Mouse (Mus musculus): ENCODE data around the gene Larp1b. TPM values are rescaled to one million over a fixed set of nuclear protein-coding genes. Genes with fewer than 3 reads are reported as not detected.
"Not testable (repeated sequence)": the region's sequence is repeated elsewhere in the genome, so short reads cannot be mapped to it uniquely, and the experiment has no call there.

Larp1b gene
- 10 to 100 TPM; 20.0 to 24.7 TPM for polyA plus RNA-seq (2017; shearing (Covaris generic))

DNA sequence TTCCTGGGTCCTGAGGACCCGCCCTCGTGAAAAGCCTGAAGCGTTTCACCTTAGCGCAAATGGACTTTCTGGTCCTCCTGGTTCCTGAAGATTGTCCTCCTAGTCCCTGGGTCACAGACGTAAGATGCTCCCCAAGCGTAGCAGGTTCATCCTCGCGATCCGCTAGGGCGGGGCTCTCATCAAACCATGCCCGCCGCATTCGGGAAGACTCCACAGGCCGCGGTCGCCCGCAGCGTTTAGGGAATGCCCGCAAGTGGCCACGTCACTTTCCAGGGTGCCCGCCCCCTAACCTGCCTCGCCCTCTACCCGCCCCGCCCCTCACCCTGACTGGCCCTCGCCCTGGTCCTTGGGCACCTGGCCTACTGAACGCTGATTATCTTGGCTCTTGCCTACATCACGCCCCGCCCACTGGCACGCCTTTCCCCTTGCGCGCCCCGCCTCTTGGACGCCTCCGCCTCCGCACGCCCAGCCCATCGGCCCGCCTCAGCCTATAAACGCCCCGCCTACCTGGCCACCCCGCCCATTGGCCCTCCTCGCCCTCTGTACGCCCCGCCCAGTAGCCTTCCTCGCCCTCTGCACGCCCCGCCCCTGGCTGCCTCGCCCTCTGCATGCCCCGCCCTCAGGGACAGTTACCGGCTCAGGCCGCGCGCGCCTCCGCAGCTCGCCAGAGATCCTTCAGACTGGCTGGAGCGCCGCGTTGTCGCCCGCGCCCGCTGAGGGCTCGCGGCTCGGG, at the start of gene Larp1b:
Gene Larp1b (plus strand): TSS at position 659 of the 733 bp plus-strand sequence.
- peak; percentile 84 for ATAC-seq

DNA sequence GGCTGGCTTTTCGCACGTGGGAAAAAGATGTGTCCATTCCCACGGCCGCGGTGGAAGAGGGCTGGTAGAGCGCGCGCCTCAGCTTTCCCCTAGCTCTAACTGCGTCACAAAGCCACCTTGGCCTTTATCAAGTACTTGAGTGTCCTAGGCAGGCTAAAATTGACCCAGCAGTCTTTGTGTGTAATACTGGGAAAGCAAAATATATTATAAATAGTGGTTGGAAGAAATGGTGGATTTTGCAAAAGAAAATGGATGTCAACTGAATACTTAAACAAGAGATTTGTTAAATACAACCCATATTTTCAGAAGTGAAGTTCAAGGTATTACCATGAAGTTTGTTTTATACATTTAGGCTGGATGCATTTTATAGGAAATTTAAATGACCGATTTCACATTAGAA, 47.2 kb upstream of the Larp1b start, which contains the start of gene 1700034I23Rik:
Gene 1700034I23Rik (minus strand): TSS at position 101 of the 400 bp plus-strand sequence.
- not testable (repeated sequence) for ATAC-seq

DNA sequence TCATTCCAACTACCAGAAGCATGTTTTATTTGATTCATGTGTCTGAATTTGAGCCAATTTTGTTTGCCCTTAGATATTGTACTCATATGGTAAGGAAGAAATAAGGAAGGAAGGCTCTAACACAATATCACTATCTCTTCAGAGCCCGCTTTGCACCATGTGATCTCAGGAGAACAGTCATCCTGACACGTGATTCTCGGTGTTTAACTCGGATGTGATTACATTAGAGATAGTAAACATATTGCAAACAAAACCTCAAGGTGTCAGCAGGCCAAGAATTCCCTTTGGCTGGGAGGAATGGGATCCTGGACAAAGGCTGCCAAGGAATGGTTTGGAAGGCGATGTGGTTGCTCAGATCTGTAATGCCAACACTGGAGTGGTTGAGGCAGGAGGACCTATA, 11.4 kb upstream of the Larp1b start:
- no peak for ATAC-seq

DNA sequence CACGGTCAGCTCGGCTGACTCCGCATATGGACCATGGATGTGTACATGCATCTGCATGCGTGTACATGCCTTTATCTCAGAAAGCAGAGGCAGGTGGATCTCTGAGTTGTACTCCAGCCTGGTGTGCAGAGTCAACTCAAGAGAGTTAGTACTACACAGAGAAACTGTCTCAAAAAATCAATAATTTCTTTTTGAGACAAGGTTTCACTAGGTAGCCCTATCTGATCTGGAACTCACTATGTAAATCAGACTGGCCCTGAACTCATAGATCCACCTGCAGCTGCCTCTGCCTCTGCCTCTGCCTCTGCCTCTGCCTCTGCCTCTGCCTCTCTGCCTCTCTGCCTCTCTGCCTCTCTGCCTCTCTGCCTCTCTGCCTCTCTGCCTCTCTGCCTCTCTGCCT, 11.0 kb upstream of the Larp1b start:
- ATAC-seq = no peak

DNA sequence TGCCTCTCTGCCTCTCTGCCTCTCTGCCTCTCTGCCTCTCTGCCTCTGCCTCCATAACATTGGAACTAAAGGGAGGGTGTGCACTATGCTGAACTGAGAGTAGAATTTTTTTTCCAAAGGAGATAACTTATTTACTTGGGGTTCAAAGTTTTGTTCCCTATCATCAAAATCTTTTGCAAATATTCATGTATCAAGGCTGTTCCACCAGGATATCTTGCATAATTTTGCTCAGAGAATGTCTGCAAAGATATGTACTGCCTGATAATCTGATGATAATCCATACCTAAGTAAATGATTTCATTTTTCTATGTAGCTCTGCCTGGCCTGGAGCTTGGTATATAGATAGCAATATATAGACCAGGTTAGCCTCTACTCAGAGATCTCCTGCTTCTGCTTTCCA, 10.6 kb upstream of the Larp1b start:
- no peak for ATAC-seq

DNA sequence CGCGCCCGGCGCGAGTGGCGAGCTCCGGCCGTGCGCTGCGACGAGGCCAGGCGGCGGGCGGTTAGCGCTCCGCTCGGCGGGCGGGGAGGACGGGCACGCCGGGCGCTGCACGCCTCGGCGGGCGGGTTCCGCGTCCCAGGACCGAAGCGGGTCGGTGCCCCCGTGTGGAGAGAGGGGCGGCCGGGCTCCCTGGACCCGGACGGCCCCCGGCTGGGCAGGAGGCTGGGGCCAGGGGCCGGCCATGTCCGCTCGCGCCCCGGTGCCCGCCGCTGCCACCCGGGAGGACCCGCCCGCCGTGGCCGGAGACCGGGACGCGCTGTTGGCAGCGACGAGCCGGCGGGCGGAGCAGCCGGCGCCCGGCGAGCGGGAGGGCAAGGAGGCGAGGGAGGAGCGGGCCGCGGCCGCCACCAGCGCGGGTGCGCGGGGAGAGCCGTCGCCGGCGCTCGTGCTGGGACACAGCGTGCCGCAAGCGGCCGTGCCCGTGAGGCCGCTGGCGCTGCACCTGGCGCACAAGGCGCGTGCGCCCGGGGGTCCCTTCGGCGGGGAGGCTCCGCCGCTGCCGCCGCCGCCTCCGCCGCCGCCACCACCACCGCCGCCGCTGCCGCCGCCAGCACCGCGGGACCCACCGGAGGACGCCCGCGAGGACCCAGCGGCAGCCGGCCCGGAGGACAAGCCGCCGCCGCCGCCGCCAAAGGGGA, 424 bp downstream of the Larp1b start:
- peak; percentile 10 for ATAC-seq

DNA sequence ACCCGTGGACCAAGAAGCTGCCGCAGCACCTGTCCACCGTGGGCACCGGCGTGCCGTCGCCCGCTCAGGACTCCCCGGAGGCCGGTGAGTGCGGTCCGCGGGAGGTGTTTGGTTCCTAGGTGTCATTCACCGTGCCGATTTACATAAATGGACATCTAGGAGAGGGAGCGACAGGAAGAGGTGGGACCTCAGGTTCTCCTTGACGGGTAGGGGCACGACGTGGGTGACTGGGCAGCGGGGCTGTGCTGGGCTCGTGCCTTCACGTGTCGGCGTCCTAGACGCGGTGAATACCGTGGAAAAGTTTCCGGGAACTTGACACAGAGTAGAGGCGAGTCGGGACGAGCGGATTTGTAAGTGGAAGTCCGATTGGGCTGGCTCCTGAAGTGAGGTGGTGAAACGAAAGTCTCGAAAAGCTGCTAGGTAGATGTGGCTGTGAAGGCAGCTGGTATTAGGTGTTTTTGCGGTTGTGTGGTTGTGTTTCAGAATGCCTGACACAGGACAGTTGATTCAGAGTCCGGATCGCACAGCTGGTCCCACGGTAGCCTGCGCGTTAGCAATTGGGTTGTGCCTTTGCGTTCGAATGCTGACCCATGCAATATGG, 1.1 kb downstream of the Larp1b start:
- peak; percentile 22 for ATAC-seq

DNA sequence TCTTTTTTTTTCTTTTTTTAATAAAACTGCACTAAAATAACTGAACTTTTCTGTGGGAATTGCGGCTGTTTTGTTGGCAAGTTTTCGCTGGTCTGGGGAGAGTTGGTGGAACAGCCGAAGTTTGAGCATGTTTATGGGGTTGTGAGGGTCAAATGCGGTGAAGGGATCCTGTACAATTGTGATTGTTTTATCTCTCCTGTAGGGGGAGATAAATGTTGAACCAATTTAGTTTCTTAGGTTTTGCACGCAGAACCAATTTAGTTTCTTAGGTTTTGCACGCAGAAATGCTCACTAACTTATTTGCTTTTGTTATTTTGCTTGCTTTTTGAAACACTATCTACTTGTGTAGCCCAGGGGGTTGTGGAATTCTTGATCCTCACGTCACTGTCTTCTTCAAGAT, 1.7 kb downstream of the Larp1b start:
- ATAC-seq = no peak

DNA sequence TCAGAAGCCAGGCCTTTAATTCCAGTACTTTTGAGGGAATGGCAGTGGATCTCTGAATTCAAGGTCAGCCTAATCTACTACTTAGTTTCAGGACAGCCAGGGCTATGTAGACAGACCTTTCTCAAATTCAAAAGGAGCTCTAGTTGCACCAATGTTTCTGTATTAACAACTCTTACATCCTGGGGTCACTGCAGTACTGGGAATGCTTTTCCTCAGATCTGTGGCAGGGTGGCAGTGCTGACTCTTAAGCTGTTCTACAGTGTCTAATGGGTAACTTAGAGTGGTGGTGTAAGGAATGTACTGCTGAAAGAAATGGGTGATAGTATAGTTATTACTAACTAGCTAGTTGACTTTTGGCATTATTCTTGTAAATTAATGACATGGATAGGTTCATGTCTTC, 3.0 kb downstream of the Larp1b start:
- no peak for ATAC-seq

DNA sequence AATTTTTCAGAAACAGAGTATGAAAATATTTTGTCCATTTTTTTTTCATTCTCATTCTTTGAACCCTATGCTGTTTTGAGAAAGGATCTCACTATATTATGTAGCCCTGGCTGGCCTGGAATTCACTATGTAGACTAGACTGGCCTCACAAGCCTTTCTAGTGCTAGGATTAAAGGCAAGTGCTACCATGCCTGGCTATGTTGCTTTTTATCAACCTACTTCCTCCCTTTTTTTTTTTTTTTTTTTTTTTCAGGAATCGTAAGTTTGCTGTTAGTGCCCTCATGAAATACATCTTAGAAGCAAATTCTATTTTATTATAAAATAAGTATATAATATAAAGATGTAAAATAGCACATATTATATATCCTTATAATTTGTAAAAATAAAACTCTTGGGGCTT, 5.2 kb downstream of the Larp1b start:
- ATAC-seq = no peak

DNA sequence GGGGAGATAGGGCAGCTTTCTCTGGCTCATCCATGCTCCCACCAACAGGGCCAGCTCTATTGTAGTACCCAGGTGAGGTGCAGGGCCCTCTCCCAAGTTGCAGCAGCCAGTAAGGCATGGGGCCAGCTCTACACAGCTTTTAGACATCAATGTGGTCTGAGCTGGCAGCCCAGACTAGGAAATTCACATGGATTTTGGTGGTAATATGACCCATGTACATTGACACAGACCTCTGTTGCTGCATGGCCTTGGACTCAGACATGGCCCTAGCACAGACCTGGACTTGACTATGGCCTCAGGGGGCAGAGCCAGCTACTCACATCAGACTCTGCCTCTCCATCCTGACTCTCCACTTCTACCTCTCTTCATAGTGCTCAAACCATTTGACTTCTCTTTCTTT, 9.2 kb downstream of the Larp1b start:
- no peak for ATAC-seq

DNA sequence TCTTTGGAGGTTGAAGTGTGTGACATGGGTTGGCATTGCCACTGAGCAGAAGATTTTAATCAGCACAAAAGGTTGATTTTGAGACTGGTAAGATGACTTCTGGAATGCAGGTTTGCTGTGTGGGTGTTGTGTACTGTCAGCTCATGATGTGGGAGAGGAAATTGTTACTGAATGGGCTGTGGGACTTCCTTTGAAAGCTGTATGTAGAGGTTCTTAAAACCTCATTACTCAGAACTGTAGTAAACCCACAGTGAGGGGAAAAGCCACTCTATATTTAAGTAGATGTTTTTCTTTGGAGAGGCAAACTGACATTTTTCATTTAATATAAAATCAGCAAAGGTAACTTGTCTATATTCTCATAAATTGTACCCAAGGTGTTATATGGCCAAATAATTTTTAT, 31.1 kb downstream of the Larp1b start:
- peak; percentile 80 for ATAC-seq

DNA sequence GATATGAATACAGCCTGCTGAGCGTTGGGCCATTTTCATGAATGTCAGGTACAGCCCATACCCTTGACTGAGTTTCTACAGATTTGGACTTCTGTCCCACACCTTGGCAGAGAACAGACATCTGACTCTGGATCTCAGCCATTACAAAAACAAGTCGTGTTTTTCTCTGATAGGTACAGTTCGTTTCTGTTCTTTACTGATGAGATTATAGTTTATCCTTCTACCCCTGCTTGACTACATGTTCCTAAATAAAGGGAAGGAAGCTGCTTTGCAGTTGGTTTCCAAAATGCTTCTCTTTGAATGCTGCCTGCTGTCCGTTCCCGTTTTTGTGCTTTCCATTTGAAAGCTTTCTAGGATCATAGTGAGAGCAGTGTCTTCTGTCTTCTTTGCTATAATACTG, 37.9 kb downstream of the Larp1b start:
- ATAC-seq = no peak

DNA sequence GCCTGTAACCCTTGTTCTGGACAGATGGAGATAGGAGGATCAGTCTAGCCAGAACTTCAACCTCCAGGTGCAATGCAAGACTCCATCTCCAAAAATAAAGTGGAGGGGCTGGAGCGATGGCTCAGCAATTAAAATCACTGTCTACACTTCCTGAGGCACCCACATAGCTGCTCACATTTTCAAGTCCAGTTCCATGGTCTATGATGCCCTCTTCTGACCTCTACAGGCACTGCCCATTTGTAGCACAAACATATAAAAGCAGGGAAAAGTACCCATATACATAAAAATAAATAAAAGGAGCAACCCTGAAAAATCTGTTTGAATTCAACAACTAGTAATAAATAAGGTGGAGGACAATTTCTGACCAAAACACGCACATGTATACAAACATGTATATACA, 39.1 kb downstream of the Larp1b start:
- ATAC-seq = peak; percentile 89

DNA sequence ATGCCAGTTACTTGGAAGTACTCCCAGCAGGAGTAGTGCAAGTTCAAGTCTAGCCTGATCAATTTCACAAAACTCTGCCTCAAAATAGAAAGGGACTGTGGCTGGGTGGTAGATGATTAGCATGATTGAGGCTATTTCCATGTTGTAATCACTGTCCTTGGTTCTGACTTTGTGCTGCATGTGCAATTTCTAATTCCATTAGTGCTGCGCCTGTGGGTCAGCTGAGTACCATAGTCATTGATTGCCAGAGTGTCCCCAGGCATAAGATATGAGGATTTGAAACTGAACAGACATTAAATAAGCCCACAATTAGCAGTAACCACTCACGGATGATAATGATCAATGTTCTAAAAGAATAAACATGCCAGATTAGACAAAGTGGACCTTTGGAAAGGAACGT, 41.9 kb downstream of the Larp1b start:
- ATAC-seq = no peak

DNA sequence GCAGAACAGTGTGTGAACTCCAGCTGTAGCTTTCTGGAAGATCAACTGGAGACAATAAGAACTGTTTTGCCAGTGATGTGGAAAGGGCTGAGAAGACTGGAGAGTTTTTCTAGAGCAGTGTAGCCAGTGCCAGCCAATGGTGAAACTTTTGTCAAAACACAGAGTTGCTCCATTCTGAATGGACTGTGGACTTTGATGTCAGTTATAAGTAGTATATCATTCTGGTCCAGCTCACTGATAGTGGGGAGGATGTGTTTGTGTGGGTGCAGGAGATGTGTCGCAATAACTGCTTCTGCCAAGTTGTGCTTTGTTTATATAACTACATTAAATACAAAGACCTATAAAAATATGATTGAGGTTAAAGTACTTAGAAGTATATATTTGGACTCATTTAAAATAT, 45.5 kb downstream of the Larp1b start:
- no peak for ATAC-seq

DNA sequence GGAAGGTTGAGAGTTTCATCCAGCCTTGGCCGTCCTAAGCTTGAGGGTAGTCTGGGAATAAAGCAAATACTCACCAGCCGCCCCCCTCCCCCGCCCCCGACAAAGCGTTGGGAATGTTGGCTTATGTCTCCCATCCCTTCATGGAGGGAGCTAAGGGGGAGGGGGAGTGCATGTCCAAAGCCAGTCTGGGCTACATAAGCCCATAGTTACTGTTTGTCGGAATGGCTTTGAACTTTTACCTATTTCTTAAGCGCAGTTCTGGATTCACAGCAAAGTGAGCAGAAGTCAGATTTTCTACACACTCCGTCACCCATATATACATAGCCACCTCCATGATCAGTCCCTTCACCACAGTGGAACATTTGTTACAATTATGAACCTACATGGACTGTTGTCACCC, 59.7 kb downstream of the Larp1b start:
- ATAC-seq = no peak

DNA sequence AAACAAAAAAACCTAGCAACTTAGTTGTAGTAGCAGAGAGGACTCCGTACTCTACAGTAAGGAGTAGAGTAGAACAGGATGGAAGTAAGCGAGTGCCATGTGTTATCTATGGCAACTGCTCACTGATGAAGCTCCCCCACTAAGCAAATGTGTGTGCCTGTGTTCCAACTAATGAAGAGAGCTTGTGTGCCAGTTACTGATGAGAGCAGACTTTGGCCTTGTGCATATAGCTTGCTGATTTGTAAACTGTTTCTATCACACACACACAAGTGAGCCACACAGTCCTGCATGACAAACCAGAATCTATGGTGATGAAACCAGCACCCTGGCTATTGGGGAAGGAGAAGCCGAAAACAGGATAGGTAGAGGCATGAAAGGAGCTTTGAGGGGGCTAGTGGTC, 60.4 kb downstream of the Larp1b start:
- ATAC-seq = no peak

DNA sequence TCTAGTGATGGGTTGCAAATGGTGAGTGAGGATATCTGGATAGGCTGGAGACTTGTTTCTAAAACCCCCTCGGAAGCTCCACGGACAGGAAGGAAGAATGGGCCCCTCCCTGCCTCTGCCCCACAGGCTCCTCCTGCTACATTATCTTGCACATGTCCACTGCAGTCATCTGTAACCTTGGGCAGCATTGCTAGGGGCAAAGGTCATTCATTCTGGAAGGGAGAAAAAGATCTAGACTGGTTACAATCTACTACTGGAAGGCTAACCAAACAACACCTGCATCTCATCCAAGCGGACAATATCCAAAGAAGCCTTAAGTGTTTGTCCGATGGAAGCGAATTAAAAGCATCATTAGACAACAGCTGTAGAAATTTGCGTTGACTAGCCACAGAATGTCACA, 61.1 kb downstream of the Larp1b start:
- ATAC-seq = no peak

DNA sequence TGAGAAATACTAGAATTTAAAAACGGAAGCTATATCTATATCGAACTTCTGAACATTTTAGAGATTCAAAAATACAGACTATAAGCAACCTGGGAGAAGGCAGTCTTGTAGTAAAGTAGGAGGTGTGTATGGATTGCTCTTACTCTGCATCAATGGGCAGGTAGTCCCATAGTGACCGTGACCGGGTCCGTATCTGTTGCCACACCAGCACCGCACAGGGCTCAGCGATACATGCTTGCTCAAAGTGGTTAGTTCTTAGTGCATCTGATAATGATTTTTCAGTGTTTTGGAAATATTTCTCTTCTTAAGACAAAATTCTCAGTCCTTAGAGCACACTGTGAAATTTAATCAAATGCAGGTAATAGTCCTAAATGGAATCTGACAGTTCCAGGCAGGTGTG, 62.8 kb downstream of the Larp1b start:
- ATAC-seq = no peak

DNA sequence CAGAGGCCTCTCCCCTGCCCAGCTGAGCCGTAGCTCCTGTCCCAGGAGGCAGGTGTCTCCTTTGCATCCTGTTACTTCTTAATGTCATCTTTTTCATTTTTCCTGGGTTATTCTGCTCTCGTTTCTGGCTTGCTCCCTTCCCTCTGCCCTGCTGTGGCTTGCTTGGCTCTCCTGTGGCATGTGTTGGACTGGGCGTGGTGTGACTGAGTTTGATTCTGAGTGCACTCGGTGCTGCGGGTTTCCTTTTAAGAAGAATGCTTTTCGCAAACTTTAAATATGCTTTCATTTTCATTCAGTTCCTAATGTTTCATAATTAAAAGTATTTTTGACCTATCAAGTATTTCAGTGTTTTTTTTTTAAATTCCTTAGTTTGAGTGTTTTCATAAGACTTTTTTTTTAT, 65.3 kb downstream of the Larp1b start:
- no peak for ATAC-seq

DNA sequence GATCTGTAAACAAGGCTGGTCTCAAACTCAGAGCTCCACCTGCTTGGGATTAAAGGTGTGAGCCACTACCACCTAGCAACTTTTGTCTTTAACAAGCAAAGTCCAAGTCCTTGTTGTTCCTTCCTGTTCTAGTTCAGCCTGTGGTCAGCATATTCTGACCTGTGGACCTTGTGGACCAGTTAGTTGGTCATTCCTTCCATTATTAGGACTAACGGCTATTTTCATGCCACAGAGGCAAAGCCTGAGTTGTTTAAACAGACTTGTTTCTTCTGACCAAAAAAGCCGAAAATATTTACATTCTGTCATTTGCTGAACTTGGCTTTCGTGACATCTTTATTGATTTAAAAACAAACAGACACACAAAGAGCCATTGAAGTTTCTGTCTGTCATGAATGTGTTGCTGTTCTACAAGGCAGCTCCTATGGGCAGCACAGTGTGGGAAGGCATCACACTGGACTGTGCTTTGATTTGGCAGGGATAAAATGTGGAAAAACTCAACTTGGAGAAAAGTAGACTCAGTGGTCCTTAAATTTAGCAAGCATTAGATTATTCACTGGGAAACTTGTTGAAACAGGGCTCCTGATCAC, 68.5 kb downstream of the Larp1b start:
- ATAC-seq = no peak

DNA sequence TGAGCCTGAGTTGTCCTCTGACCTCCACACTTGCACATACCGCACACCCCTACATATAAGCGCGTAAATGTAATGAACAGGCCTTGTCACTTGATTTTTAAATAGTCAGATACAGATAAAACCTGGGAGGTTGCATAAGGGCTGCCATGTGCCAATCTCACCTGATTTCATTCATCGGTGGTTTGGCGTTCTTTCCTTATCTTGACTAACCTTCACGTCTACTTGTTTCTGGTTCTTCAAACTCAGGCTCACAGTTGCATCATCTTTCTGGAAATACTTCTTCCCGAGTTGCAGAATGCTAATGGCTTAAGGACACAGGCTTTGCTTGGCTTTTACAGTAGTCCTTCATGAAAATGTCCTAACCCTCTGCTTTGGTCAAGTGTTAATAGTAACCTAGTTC, 71.1 kb downstream of the Larp1b start:
- no peak for ATAC-seq

DNA sequence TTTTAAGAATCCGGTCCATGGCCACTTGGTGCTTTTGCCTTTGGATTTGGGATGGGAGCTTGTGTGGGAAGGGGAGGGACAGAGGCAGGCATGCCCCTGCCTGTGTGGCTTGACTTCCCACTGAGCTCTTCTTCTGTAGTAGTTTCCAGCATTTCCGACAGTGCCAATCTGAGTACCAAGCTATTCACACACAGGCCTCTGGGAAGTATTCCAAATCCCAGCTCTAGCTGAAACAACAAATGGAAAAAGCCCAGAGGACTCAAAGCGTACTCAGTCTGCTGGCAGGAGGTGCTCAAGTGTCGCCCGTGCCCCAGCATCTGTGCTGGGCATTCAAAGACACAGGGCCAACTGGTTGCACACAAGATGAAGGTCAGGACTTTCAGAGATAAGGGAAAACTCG, 72.4 kb downstream of the Larp1b start:
- ATAC-seq = no peak
